Mouse (Mus musculus) 416B (cell line): ENCODE data around the gene Sstr4.

Experiments
- DNase-seq: peaks from one replicate; pipeline ENCODE4 v3.0.0; 2011; ENCODE audit warnings: low read depth

The Sstr4 gene

DNA sequence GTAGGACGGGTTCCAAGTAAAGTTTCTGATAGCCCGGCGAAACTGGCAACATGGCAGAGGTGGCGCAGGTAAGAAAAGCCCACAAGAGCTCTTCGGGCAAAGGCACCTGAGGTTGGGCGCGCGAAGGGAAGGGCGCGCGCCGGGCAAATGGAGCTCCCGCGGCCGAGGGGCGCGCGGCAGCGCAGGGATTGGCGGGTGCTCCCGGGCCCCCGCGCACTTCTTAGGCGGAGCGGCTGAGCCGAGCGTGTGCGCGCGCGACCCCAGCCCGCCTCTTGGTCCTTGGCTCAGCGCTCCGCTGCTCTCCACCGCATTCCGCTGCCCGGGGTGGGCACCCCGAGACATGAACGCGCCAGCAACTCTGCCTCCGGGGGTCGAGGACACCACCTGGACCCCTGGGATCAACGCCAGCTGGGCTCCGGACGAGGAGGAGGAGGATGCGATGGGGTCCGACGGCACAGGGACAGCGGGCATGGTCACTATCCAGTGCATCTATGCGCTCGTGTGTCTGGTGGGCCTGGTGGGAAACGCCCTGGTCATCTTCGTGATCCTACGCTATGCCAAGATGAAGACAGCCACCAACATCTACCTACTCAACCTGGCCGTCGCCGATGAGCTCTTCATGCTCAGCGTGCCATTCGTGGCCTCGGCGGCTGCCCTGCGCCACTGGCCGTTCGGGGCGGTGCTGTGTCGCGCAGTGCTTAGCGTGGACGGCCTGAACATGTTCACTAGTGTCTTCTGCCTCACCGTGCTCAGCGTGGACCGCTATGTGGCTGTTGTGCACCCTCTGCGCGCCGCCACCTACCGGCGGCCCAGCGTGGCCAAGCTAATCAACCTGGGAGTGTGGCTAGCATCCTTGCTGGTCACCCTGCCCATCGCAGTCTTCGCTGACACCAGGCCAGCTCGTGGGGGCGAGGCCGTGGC, at the start of gene Sstr4:
Gene Sstr4, plus strand, starts transcription at position 214 of the 921 bp plus-strand sequence.
- DNase-seq = no peak

DNA sequence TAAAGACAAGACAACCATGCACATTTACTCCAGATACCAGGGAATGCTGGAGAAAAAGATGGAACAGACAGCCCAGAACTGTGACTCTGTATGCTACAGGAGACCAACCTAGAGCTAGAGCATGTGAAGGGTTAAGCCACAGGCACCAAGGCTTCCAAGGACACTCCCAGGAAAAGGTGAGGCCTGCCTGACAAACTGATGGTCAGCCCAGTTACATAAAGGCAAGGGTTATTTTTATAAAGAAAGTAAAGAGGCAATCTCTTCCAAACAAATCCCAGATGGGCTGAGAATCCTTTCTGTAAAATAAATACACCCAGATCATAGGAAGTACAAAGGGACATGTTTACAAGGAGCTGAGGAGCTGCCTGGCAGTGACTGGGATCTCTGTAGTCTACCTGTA, 49.8 kb upstream of the Sstr4 start:
- no peak for DNase-seq

DNA sequence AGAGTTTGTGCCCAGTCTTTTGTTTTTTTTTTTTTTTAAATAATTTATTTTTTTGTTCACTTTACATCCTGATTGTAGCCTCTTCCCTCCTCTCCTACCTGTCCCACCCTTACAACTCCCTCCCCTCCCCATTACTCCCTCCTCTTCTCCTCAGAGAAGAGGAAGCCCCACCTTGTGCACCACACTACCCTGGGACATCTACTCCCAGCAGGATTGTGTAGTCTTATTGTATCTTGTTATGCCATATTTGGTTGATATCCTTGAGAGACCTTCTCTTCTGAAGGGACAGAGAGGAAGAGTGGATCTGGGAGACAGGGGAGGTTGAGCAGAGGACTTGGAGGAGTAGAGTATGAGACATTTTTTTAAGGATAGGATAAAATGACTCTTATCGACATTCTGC, 48.2 kb upstream of the Sstr4 start:
- no peak for DNase-seq

DNA sequence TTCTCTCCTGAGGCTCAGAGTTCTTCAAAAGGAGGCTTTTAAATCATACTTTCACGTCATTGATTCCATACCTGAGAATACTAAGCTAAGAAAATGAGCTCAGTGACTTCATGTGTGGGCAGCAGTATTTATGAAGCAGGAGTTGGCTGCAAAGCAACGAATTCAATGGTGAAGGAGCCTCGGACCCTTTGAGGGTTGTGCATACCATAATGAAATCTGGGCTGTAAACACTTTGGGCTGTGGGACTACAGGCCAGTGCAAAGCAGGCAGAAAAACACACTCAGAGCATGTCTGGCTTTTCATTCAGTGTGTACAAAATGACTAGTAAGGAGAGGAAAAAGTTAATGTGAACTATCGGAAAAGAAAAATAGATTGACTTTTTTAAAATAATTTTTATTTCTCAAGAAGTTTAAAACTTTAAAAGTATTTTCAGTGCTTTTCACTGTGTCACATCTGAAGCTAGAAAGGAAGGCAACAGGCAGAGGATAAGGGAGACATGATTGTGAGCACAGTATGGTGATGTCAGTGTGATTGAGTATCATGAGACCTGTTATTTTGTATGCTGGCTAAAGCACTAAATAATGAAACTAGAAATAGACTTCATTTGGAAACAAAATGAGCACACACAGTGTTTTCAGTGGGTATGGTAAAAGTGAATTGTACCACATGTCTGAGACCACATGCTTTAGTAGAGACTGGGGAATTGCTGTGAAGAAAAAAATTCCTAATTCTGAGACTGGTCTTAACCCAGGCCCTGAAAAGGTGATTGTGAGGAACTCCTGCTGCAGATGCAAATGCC, 45.4 kb upstream of the Sstr4 start:
- no peak for DNase-seq

DNA sequence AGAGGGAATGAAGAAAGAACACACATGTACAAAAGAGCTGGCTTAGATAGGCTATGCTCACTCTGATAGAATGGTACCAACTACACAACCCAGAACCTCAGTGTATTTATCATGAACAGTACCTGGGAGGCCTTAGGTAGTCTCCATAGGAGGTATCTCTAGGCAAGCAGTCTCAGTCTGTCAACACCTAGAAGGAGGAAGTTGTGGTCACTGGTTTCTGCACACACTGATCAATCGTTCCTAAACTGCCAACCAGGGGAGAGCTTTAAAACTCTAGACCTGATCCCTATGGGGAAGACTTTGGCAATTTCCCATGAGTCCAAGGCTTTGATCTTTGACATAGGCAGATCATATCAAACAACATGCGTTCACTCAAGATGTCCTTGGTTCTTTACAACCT, 44.7 kb upstream of the Sstr4 start:
- no peak for DNase-seq

DNA sequence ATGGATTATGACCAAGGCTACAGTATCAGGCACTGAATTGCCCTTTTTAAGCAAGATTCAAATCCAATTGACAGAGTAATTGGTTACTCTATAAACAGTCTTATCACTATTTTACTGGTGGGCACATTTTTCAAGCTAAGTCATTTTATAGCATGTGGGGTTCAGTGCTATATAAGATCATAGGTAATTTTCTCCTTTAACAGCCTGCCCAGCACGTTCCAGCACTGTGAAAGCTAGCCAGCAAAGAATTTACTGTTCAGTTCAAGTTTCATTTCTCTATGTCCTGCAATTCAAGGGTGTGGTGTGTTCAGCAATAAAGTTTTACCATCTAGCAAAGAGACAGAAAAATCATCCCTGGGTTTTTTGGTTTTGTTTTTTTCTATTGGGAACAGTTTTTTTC, 42.5 kb upstream of the Sstr4 start:
- no peak for DNase-seq

DNA sequence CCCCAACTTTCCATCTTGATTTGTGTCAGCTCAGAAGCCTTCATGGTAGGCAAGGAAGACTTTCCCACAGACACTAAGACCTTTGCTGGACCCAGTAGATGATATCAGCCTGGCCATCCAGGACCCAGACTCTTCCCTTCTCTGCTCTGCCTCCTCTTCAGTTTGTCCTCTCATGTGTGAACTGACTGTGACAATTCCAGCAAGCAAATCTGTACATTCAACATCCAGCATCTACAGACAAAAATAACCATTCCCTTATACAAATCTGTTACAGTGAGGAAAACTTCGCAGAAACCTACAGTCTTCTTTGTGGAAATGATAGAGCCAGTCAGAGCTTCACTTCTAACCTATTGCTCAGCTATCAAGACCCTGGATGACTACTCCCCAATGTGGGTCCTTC, 38.0 kb upstream of the Sstr4 start:
- DNase-seq = no peak

DNA sequence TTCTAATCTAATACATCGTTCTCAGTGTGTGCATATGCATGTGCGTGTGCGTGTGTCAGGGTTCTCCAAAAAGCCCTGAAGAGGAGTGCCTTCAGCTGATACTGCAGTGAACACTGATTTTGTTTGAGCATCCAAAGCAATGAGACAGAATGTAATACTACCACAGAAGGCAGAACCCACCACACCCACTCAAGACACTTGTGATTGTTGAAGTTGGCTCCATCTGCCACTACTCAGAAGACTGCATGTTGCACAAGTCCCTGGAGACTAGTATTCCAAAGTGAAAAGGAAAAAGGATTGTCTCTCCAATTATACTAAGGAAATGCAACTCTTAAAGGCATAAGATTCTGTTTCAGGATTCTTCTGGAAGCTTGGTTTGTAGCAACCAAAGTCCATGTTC, 30.6 kb upstream of the Sstr4 start:
- DNase-seq = no peak

DNA sequence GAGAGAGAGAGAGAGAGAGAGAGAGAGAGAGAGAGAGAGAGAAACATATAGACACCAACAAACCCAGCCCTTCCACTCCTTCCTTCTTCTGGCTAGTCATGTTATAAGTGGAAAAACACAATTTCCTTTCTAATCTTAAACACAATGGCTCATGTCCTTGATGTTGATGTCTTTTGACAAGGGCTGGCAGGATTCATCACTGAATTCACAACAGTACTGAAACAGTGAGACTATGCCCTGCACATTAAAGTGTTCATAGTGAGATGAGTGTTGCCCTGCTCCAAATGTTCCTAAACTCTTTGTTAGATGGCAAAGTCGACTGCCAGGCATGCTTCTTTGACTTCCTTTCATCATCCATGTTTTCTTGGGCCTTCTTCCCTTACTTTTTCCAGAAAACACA, 29.9 kb upstream of the Sstr4 start:
- DNase-seq = no peak

DNA sequence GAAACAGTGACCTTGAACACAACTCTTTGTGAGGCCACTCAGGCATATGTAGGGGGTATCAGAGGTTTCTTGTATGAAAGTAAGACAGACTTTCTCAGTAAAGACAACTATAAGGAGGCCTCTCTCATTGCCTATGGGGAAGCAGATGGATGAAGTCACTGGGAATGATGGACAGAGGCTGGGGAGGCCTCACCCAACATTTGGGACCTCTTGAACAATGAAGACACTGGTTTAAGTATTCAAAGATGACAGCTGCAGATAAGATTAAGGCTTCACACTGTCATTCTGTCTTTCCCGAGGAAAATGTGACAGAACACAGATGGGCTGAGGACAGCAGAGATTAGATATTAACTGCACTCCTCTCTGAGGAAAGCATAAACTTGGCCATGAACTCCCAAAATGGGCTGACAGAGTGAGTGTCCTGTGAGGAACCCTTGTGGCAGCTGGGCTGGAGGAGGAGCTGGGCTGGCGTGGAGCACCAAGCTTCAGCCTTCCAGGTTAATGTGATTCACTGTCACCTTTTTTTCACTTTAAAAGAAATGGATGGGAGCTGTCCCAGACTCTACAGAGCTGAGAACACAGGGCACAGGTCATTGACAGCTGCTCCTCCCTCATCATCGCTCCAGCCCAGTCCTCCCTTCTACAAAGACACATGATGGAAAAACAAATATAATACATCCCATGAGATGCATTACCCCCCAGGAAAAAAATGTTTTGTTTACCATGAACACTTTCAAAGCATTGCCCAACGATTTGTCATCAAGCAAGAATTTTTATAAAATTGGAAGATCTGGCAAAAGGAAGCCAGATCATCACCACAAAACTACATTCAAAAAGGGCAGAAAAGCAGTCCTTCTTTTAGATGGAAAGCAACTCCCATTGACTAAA, 23.2 kb upstream of the Sstr4 start:
- no peak for DNase-seq

DNA sequence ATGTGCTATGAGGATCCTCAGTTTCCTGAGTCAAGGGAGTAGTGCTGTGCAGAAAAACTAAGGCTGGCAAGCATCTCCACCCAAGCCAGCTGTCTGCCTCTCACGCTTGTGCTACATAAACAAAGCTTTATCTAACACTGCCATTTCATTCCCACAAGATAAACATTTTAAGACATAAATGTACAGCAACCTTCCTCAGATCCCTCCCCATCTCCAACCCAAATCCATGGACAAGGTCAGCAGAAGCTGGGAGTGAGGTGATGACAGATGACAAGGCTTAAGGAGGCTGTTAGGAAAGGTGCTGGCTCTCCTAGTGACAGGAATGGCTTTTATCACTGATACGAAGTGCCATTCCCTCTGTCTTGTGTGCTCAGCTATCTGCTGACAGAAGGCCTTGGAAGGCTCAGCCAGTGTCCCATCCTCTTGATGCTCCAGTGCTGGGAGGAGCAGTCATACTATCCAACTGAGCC, 21.5 kb upstream of the Sstr4 start:
- DNase-seq = no peak

DNA sequence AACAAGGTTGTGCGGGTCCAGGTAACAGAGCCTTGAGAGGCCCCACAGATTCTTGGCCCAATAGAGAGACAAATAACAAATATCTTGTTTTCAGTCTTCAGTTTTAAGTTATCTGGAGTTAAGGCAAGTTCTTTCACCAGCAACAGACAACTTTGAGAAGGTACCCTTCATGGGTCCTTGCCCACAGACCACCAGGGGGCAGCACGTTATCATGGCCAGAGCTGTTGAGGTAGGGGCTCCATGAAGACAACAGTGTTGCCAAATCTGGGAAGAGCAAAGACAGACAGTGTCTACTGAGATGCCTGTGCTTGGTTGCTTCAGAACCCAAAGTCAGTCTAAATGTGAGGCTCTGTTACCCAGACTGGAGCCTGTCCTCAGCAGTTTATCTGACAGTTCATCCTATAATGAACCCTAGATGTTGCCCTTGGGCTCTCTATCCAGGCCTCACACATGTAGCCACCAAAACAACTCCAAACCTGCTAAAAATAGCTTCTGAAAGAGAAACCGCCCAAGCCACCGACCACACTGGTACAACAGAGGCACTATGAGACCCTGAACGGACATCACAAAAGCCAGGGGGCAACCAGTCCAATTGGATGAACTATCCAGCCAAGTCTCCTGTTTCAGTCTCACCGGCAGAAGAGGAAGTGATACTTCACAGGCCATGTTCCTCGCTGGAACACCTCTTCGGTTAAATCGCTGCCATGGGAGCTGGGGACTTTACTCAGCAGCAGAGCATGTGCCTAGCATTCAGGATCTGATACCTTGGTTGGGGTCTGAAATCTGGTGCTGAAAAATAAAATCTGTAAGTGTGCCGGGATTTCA, 19.6 kb upstream of the Sstr4 start:
- peak; percentile 62 for DNase-seq

DNA sequence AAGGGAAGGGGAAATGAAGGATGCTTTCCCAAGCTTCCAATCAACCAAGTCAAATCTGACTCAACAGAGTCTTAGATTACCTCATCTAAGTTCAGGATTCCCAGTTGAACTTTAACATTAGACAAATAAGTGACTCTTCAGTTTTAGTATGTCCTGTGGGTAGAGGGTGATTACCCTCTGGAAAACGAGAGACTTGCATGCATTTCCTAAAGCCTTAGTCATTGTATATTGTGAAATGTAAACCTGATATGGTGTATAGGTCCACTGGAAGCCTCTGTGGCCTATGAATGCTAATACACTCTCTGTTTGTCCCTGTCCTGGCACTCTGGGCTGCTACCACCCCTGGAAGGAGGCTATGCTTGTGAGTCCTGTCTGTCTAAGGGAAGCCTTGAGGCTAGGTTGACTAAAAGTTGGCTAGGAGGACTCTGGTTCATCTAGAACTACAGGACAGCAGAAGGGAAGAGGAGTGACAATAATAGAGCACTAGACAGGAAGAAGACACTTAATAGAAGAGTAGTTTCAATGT, 16.3 kb upstream of the Sstr4 start:
- DNase-seq = peak; percentile 67

DNA sequence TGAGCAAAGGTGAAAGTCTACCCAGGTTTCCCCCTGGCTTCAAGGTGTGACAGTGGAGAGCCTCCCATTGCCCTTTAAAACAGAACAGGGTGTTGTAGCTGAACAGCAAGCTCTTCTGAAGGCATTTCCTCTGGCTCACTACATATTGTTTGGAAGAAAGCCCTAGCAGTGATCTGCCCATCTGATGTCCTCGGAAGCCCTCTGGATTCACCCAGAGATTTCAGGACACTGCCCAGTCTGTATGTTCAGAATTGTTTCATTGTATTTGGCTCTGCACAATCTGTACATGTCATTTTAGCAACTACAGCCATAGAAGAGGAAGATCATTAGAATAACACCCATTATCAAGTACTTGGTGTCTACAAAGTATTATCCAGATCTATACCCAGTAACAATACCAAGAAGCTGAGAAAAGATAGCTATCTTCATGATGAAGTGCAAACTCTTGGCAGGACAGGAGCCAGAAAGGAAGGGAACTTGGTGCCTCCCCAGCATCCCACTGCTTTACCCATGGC, 15.2 kb upstream of the Sstr4 start:
- DNase-seq = no peak

DNA sequence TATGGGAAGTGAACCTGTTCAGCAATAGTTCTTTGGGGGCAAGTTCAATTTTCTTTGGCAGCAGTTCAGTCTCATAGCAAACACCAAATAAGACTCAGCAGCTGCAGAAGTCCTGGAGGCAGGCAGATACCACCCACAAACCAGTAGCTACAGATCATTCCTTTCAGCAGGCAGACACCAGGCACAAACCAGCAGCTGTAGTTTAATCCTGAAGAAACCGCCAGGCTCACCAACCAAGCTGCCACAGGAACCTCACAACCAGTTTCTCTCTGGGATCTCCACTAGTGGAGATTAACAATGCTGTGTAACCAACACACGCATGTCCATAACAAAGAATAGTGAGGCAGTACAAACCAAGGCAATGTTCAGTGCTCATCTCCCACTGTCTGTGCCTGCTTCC, 14.1 kb upstream of the Sstr4 start:
- DNase-seq = no peak

DNA sequence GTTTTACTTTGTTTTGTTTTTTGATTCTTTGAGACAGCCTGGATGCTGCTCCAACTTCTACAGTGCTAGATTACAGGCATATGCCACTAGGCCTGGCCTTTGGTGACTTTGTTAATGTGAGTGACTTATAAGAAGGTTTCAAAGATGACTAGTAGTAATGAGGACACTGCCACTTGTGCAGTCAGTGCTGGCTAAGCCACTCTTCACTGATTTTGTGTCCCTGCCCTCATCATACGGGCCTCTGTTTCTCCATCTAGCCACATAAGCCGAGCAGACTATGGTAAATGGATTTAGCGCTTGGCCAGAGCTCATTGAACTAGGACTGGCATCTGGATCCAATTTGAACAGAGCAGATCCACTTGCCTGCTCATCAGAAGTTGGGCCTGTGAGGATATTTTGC, 8.7 kb upstream of the Sstr4 start:
- DNase-seq = no peak

DNA sequence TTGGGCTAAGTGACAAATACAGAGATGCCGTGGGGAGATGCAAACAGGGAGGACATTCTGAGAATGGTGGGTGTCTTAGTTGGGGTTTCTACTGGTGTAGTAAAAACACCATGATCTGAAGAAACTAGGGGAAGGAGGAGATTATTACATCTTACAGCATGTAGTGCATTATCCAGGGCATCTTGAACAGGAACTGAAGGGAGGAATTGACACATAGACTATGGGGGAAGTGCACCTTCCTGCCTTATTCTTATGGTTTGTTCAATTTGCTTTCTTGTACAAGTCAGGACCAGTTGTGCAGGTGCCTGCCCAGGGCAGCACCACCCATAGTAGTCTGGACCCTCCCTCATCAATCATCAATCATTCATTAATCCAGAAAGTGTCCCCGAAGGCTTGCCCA, 8.2 kb upstream of the Sstr4 start:
- DNase-seq = no peak

DNA sequence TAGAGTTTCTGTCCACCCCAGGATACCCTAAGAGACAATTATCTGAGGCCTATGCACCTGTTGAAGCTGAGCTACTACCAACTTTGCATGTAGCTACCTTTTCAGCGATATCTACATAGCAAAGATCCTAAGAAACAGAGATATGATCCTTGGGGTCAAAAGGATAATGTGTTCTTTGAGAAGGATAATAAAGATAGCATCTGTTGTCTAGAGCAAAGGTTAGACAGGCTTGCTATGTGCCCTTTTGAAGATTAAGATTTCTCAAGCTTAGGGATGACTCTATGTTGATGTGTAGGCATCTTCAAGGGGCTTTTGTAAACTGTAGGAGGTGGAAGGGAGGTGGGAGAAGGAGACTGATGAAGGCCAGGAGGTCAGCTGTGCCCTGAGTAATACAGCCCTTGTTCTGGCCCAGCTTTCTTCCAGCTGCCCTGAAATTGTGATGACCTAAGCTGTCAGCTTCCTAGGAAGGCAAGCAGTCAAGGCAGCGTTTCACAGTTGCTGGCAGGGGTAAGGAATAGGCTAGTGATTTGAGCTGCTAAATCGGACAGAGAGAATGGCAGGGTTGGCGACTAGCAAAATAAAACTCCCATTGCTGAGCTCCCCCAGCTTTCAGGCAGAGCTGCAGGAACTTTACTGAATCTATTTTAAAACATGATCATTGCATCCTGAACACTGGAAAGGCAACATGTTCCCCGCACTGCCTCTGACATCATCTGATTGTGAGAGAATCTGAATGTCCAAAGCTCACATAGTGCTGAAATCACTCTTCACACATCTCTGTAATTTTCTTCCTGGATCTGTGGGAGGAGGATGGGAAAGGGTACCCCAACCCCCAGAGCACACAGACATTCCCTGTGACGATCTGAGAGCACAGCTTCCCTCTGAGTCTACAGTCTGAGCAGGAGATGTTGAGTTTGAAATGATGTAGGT, 7.2 kb upstream of the Sstr4 start:
- no peak for DNase-seq

DNA sequence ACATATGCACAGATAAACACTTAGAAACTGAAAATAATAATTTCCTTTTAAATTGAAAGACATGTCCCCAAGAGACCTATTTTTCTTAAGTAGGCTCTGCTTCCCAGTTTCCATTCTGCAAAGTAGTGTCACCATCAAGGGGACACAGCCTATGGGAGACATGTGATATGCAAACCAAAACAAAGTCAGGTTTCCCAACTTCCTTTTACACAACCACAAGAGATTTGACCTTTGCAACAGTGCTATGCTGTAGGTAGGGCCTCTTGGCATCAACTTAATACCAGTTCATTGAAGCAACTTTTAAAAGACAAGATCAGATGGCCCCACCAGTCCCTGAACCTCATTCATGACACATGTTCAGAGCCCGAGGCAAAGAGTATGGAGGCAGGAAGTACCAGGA, 2.0 kb upstream of the Sstr4 start:
- peak; percentile 83 for DNase-seq

DNA sequence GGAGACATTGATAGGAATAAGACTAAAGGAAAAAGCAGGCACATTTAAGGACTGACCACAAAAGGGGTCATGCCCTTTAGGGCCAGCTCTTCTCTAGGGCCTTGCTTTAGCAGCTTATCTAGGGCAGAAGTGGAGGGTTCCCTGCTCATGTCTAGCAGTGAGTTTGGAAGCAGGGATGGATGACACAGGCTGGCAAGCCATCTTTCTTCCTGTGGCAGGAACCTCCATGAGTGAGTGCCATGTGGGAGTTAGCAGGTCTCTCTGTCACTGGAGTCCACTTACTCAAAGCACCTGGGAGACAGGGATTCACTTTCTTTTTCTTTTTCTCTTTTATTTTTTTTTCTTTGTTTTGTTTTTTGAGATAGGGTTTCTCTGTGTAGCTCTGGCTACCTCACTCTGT, 1.3 kb upstream of the Sstr4 start:
- DNase-seq = no peak
